Mouse (Mus musculus): ENCODE results near the gene Grin2a. TPM values are rescaled to one million over a fixed set of nuclear protein-coding genes. Genes with fewer than 3 reads are reported as not detected.

The Grin2a gene
- polyA plus RNA-seq, 1 experiment: not detected

DNA sequence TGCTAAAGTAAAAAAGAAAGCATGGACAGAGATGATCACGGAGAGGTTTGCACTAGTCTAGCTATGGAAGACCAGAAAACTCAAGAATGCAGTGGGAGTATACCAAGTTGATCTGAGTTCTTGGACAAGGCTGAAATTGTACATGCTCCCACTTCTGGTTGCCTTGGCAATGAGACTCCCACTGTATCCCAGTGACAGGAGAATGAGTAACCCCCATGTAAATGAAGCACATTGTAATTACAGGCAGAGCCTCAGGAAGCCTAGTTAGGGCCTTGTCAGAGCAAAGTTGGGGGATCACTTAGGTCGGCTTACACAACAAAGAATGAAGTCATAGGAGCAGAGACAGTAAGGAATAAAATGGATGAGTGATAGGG is 170.3 kb downstream of the Grin2a start:
- Histone ChIP-seq H3K36me3 (ENCODE audit: control insufficient read depth, insufficient read depth, low read length) (no peaks in the 10 kb centered on the region), H3K4me1 (ENCODE audit: control insufficient read depth, insufficient read depth, low read length) (no peaks in the 10 kb centered on the region), H3K27me3 (replicated peaks; ENCODE audit: control insufficient read depth, insufficient read depth, low read length) (no peaks in the 10 kb centered on the region), H3K27ac (ENCODE audit: insufficient read depth, low read depth, low read length) (no peak overlapping the region), H3K4me3 (ENCODE audit: insufficient read depth, low read depth, low read length) (no peak overlapping the region)
- 43% methylated on average over 2 of the region's 2 CpGs for WGBS
- TF ChIP-seq POLR2A (IDR thresholded peaks at IDR 0.05; ENCODE audit: low read depth, low read length) (no peak), CTCF (conservative IDR thresholded peaks at IDR 0.05; ENCODE audit: insufficient read depth, insufficient read length, low read depth, low read length) (no peak)
- no peak for DNase-seq

DNA sequence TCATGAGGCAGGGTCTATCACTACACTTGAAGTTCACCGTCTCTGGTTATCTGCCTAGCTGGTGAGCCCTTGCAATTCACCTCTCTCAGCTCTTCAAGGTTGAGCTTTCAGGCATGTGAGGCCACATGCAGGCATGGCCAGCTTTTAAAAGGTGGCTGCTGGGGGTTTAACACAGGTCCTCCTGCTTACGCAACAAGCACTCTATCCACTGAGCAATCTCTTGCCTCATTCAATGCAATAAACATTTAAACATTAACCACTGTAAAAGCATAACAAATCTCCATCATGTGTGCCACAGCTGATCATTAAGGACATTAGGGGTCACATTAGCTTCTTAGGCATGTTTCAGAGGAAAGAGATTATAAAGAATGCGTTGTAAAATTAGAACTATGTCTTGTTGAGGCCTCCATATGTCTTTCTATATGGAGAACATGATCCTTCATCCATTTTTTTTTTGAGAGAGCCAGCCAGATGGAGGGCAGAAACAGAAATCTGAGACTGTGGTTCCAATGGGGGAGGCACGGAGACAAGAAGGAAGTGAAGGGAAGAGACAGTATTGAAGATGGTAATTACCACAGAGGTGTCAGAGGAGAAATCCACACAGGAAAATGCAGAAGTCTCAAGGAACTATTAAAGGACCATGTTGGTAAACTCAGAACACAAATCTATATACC is 170.8 kb downstream of the Grin2a start:
- WGBS: 63% methylated on average over 4 of the region's 4 CpGs
- TF ChIP-seq POLR2A (IDR thresholded peaks at IDR 0.05; ENCODE audit: low read depth, low read length): no peak
- TF ChIP-seq CTCF (conservative IDR thresholded peaks at IDR 0.05; ENCODE audit: insufficient read depth, insufficient read length, low read depth, low read length): no peak

DNA sequence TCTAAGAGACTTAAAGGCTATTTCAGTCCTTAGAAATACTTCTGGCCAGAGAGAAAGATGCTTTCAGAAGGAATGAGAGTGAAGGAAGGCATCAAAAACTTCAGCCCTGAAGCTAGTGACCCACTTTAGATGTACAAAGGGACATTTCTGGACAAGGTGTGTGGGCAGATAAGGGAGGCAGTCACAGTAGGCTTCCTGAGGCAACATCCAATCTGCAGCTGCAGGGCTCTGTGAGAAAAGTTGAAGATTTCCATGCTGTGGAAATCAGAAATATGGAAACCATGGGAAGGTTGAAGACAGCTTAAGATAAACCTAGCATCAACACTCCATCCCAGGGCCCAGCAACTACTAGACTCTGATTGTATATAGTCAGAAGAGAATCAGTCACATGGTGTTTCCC is 171.7 kb downstream of the Grin2a start:
- no peak for DNase-seq
- TF ChIP-seq POLR2A (IDR thresholded peaks at IDR 0.05; ENCODE audit: low read depth, low read length) (no peak), CTCF (conservative IDR thresholded peaks at IDR 0.05; ENCODE audit: insufficient read depth, insufficient read length, low read depth, low read length) (no peak)

More for the DNA sequence above, 170.8 kb downstream of the Grin2a start:
- Histone ChIP-seq H3K4me1 (ENCODE audit: control insufficient read depth, insufficient read depth, low read length) (no peaks in the 10 kb centered on the region), H3K4me3 (ENCODE audit: insufficient read depth, low read depth, low read length) (no peak overlapping the region), H3K36me3 (ENCODE audit: control insufficient read depth, insufficient read depth, low read length) (no peaks in the 10 kb centered on the region), H3K27me3 (replicated peaks; ENCODE audit: control insufficient read depth, insufficient read depth, low read length) (no peaks in the 10 kb centered on the region), H3K27ac (ENCODE audit: insufficient read depth, low read depth, low read length) (no peak overlapping the region)
- peak; percentile 6 for DNase-seq

DNA sequence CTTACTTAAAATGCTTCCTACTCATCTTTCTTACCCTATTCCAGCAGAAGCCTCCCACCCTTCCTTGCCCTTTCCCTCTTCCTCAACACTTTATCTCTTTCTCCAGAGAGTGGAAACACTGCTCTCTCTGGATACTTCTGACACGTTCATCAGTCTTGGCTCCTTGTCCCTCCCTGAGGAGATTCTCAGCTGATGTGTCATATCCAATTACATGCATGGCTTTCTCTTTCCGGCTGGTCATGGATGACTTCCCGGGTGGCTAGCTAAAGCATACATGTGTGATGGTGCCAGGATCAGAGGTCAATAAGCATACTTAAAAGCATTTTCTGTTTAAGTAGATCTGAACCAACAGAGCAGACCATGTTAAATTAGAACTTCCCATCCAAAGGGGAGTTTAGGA is 175.9 kb downstream of the Grin2a start:
- no peak overlapping the region for H3K4me3 ChIP-seq (ENCODE audit: insufficient read depth, low read depth, low read length)
- no peak overlapping the region for H3K27ac ChIP-seq (ENCODE audit: insufficient read depth, low read depth, low read length)
- no peaks in the 10 kb centered on the region for H3K4me1 ChIP-seq (ENCODE audit: control insufficient read depth, insufficient read depth, low read length)
- no peak for TF ChIP-seq POLR2A (IDR thresholded peaks at IDR 0.05; ENCODE audit: low read depth, low read length)
- no peak for TF ChIP-seq CTCF (conservative IDR thresholded peaks at IDR 0.05; ENCODE audit: insufficient read depth, insufficient read length, low read depth, low read length)
- no peaks in the 10 kb centered on the region for H3K27me3 ChIP-seq (replicated peaks; ENCODE audit: control insufficient read depth, insufficient read depth, low read length)
- 19% methylated on average over 3 of the region's 3 CpGs for WGBS
- no peak for DNase-seq
- H3K36me3 ChIP-seq (ENCODE audit: control insufficient read depth, insufficient read depth, low read length): no peaks in the 10 kb centered on the region

More for the DNA sequence above, 171.7 kb downstream of the Grin2a start:
- Histone ChIP-seq H3K36me3 (ENCODE audit: control insufficient read depth, insufficient read depth, low read length) (no peaks in the 10 kb centered on the region), H3K27ac (ENCODE audit: insufficient read depth, low read depth, low read length) (no peak overlapping the region), H3K4me1 (ENCODE audit: control insufficient read depth, insufficient read depth, low read length) (no peaks in the 10 kb centered on the region), H3K27me3 (replicated peaks; ENCODE audit: control insufficient read depth, insufficient read depth, low read length) (no peaks in the 10 kb centered on the region), H3K4me3 (ENCODE audit: insufficient read depth, low read depth, low read length) (no peak overlapping the region)

DNA sequence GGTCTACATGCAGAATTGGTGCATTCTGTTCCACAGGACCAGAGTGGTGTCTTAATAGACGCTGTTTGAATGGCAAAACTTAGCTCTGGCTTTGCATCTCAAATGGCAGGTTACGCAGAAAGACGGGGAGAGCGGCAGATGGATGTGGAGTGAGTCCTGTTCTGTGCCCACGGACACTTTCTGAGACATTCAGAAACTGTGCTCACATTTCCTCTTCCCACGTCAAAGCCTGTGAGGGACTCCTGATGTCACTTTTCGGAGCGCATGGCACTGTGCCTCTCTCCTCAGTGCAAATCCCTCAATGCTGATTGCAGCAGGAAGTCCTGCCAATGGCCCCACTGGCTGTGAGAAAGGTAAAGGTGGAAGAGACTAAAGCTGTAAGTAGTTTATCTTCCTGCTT is 194.0 kb downstream of the Grin2a start:
- H3K27me3 ChIP-seq (replicated peaks; ENCODE audit: control insufficient read depth, insufficient read depth, low read length): no peaks in the 10 kb centered on the region
- no peak overlapping the region for H3K4me3 ChIP-seq (ENCODE audit: insufficient read depth, low read depth, low read length)
- H3K4me1 ChIP-seq (ENCODE audit: control insufficient read depth, insufficient read depth, low read length): no peaks in the 10 kb centered on the region
- no peaks in the 10 kb centered on the region for H3K36me3 ChIP-seq (ENCODE audit: control insufficient read depth, insufficient read depth, low read length)
- H3K27ac ChIP-seq (ENCODE audit: insufficient read depth, low read depth, low read length): no peak overlapping the region
- TF ChIP-seq CTCF (conservative IDR thresholded peaks at IDR 0.05; ENCODE audit: insufficient read depth, insufficient read length, low read depth, low read length) (no peak), POLR2A (IDR thresholded peaks at IDR 0.05; ENCODE audit: low read depth, low read length) (no peak)
- DNase-seq: no peak
- WGBS: 84% methylated on average over 8 of the region's 8 CpGs

DNA sequence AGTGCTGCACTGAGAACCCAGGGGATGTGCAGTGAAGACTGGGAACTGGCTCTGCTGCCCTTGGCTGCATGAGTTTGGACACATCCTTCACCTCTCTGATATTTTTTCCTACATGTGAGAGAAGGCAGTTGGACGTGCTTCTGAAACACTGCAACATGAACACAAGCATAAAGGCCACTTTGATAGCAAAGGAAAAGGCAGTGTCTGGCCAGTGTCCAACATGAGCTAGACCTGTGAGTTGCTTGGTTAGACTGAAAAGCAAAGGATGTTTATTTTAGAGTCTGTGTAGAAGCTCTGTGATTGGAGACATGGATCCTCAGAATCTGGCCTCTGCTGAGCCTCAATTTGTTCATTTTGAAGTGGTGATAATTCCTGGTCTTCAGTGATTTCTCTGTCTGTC is 195.1 kb downstream of the Grin2a start:
- H3K4me1 ChIP-seq (ENCODE audit: control insufficient read depth, insufficient read depth, low read length): no peaks in the 10 kb centered on the region
- DNase-seq: no peak
- H3K27ac ChIP-seq (ENCODE audit: insufficient read depth, low read depth, low read length): no peak overlapping the region
- TF ChIP-seq CTCF (conservative IDR thresholded peaks at IDR 0.05; ENCODE audit: insufficient read depth, insufficient read length, low read depth, low read length) (no peak), POLR2A (IDR thresholded peaks at IDR 0.05; ENCODE audit: low read depth, low read length) (no peak)
- H3K36me3 ChIP-seq (ENCODE audit: control insufficient read depth, insufficient read depth, low read length): no peaks in the 10 kb centered on the region
- H3K4me3 ChIP-seq (ENCODE audit: insufficient read depth, low read depth, low read length): no peak overlapping the region
- WGBS: 45% methylated on average over 1 of the region's 1 CpGs
- H3K27me3 ChIP-seq (replicated peaks; ENCODE audit: control insufficient read depth, insufficient read depth, low read length): no peaks in the 10 kb centered on the region

DNA sequence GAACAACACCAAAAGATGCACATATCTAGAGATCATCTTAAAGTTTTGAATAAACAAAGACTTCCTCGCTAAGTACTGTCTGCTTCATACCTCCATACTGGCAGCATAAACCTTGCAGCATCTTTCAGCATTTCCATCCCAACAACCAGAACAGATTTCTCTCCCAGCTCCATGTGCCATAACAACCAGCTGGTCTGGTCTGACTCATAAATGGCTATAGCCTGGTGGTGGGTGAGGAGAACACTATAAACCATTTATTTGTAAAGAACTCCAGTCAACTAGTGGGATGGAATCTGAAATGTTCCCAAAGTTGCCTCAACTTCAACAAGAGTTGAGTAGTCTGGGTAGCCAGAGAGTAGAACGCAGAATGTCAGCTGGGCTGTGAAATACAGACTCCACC is 202.4 kb downstream of the Grin2a start:
- 86% methylated on average over 2 of the region's 2 CpGs for WGBS

More for the DNA sequence above, 202.4 kb downstream of the Grin2a start:
- no peak for DNase-seq
- Histone ChIP-seq H3K36me3 (ENCODE audit: control insufficient read depth, insufficient read depth, low read length) (no peaks in the 10 kb centered on the region), H3K27me3 (replicated peaks; ENCODE audit: control insufficient read depth, insufficient read depth, low read length) (no peaks in the 10 kb centered on the region), H3K4me3 (ENCODE audit: insufficient read depth, low read depth, low read length) (no peak overlapping the region), H3K27ac (ENCODE audit: insufficient read depth, low read depth, low read length) (no peak overlapping the region), H3K4me1 (ENCODE audit: control insufficient read depth, insufficient read depth, low read length) (no peaks in the 10 kb centered on the region)
- TF ChIP-seq CTCF (conservative IDR thresholded peaks at IDR 0.05; ENCODE audit: insufficient read depth, insufficient read length, low read depth, low read length) (no peak), POLR2A (IDR thresholded peaks at IDR 0.05; ENCODE audit: low read depth, low read length) (no peak)
